Mouse (Mus musculus): ENCODE results near the gene Gngt2. TPM values are rescaled to one million over a fixed set of nuclear protein-coding genes. Genes with fewer than 3 reads are reported as not detected.

The Gngt2 gene
- polyA plus RNA-seq, 1 experiment from 2014 or later, result 15.3 TPM

DNA sequence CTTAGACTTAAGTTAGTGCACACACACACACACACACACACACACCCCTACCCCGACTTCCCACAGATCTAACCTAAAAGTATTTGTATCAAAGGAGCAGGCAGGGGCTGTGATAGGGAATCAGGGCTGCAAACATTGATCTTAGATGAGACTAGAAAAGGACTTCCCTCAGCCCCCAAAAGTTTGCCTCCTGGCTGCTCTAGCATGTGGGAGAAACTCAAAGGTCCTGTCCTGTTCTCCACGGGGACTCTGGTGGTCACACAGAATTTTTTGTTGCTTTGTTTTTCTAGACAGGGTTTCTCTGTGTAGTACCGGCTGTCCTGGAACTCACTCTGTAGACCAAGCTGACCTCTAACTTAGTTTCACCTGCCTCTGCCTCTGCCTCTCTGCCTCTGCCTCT, 11.4 kb upstream of the Gngt2 start:
- no peak for DNase-seq
- peaks cover 83% of the 10 kb centered on the region for H3K4me1 ChIP-seq (replicated peaks)
- peak overlapping the region; percentile 86 for H3K9ac ChIP-seq
- peak overlapping the region; percentile 98 for H3K4me2 ChIP-seq
- ATAC-seq (ENCODE audit: low read depth), result no peak
- peak overlapping the region; percentile 78 for H3K27ac ChIP-seq
- peaks cover 50% of the 10 kb centered on the region for H3K27me3 ChIP-seq
- H3K9me3 ChIP-seq (replicated peaks), result no peaks in the 10 kb centered on the region
- H3K36me3 ChIP-seq, result peaks cover 12% of the 10 kb centered on the region
- WGBS (ENCODE audit: insufficient replicate concordance), result 56% methylated on average over 3 of the region's 3 CpGs
- H3K4me3 ChIP-seq (replicated peaks), result peak overlapping the region; percentile 72

DNA sequence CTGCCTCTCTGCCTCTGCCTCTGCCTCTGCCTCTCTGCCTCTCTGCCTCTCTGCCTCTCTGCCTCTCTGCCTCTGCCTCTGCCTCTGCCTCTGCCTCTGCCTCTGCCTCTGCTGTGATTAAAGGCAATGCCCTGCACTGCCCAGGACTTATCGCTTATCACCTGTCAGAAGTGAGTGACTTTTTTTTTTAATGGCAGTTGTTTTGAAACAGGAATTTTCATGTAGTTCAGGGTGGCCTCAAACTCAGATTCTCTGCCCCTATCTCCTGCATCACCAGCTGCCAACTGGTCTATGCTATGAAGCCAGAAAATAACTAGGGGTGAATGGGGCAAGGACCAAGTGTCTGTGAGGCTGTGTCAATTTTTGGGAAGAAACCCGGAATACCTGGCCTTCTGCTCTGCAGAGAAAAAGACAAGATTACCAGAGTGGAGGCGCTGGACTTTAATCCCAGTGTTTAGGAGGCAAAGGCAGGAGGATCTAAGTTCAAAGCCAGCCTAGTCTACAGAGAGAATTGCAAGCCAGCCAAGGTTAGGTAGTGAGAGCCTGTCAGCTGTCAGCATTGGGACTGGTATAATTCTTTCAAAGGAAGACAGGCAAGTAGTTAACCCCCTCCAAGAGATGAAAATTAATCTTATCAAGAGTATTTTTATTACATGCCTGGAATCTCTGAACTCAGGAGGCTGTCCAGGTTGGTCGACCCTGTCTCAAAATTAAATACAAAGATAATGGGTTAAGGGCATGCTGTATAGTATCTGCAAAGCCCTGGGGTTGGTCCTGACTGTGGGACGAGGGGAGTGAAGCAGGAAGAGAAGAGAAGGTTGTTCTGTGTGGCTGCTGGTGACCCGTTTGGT, 10.5 kb upstream of the Gngt2 start:
- H3K36me3 ChIP-seq, result peaks cover 22% of the 10 kb centered on the region
- peak overlapping the region; percentile 86 for H3K9ac ChIP-seq
- peaks cover 59% of the 10 kb centered on the region for H3K27me3 ChIP-seq
- peak overlapping the region; percentile 98 for H3K4me2 ChIP-seq
- 0 out of 2 replicates have a peak, but pooled peaks have one; percentile 6 for ATAC-seq (ENCODE audit: low read depth)
- H3K4me3 ChIP-seq (replicated peaks), result peak overlapping the region; percentile 72
- 38% methylated on average over 6 of the region's 6 CpGs for WGBS (ENCODE audit: insufficient replicate concordance)
- DNase-seq, result no peak
- peaks cover 88% of the 10 kb centered on the region for H3K4me1 ChIP-seq (replicated peaks)
- H3K27ac ChIP-seq, result peak overlapping the region; percentile 78
- H3K9me3 ChIP-seq (replicated peaks), result no peaks in the 10 kb centered on the region

DNA sequence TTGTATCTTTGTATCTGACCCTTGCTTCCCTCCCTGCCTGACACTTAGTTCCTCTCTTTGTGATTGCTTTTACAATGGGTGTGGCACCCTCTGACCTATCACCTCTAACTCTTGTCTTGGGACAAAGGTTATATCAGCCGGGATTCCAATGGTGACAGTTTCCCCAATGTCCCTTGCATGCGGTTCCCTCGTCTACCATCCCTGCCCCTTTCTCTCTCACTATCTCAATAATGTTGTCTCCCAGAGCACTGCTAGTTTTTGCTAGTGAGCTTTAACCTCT, 9.9 kb upstream of the Gngt2 start:
- H3K4me2 ChIP-seq, result peak overlapping the region; percentile 98

DNA sequence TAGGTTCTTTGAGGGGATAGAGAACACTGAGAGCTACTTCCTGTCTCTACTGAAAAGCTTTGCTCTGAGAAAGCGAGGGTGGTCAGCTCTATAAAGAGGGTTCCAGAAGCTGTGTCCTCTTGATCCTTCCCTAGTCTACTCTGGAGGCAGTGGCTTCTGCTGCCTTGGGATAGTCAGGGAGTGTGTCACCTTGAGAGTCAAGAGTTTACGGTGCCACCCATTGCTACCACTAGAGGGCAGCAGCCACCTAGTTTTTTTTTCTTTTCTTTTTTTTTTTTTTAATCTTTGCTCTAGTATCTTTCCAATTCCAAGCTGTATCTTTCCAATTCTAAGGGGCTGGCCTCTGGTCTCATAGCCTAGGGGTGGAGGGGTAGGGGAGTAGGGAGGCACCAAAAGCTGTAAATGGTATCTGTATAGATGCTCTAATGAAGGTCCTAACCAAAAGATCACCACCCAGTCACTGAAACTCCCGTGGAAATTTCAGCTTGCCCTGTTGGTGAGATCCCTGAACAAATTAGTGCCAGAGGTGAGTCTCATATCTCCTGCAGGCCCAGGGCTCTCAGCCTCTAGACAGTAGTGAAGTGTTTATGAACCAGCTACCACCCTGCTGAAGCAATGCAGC, 9.4 kb upstream of the Gngt2 start:
- peaks cover 83% of the 10 kb centered on the region for H3K4me1 ChIP-seq (replicated peaks)
- peaks cover 23% of the 10 kb centered on the region for H3K36me3 ChIP-seq
- H3K9me3 ChIP-seq (replicated peaks), result no peaks in the 10 kb centered on the region
- DNase-seq, result peak; percentile 54
- 12% methylated on average over 3 of the region's 3 CpGs for WGBS (ENCODE audit: insufficient replicate concordance)
- H3K9ac ChIP-seq, result peak overlapping the region; percentile 86
- peak overlapping the region; percentile 78 for H3K27ac ChIP-seq
- peaks cover 69% of the 10 kb centered on the region for H3K27me3 ChIP-seq
- ATAC-seq (ENCODE audit: low read depth), result no peak
- peak overlapping the region; percentile 72 for H3K4me3 ChIP-seq (replicated peaks)
- peak overlapping the region; percentile 98 for H3K4me2 ChIP-seq

More for the DNA sequence above, 9.9 kb upstream of the Gngt2 start:
- H3K9me3 ChIP-seq (replicated peaks), result no peaks in the 10 kb centered on the region
- H3K27me3 ChIP-seq, result peaks cover 64% of the 10 kb centered on the region
- peaks cover 86% of the 10 kb centered on the region for H3K4me1 ChIP-seq (replicated peaks)
- ATAC-seq (ENCODE audit: low read depth) (no peak), DNase-seq (no peak)
- peak overlapping the region; percentile 78 for H3K27ac ChIP-seq
- 12% methylated on average over 3 of the region's 3 CpGs for WGBS (ENCODE audit: insufficient replicate concordance)
- H3K4me3 ChIP-seq (replicated peaks), result peak overlapping the region; percentile 72
- peak overlapping the region; percentile 86 for H3K9ac ChIP-seq
- peaks cover 23% of the 10 kb centered on the region for H3K36me3 ChIP-seq

DNA sequence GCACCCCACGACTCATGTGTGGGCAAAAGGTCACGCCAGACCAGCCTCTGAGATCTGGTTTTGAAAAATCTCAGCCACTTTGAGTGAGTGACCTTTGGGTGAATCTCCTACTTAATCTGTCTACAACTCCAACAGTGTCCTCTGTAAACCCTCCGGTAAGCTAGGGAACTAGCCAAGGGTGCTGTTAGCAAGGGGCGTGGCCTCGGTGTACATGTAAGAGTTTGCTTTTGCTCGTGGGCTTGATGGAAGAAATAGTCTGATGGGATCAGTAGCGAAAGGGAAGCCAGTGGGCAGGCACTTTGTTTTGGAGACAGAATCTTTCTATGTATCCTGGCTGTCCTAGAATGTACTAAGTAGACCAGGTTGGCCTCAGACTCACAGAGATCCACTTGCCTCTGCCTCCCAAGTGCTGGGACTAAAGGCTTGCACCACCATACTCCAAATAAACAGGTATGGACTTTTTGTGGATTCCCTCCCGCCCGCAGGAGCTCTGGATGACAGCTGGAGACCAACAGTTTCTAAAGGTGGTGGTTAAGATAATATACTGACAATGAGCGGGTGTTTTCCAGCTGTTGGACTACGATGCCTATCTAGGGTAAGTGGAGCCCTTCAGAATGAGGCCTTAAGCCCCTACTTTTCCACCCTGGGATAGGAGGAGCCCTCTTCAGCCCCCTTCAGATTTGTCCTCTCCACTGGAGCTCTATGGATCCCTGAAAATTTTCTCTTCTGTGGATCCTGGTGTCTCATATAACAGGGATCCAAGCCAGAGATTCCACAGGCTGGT, 8.6 kb upstream of the Gngt2 start:
- WGBS (ENCODE audit: insufficient replicate concordance), result 41% methylated on average over 11 of the region's 11 CpGs
- Histone ChIP-seq H3K36me3 (peaks cover 23% of the 10 kb centered on the region), H3K4me2 (peak overlapping the region; percentile 98), H3K4me3 (replicated peaks) (0 out of 2 replicates have a peak overlapping the region, but pooled peaks have one; percentile 22), H3K27me3 (peaks cover 74% of the 10 kb centered on the region), H3K4me1 (replicated peaks) (peaks cover 80% of the 10 kb centered on the region), H3K9ac (peak overlapping the region; percentile 86), H3K9me3 (replicated peaks) (no peaks in the 10 kb centered on the region), H3K27ac (peak overlapping the region; percentile 24; the same call in 1 of the 2 replicates)
- ATAC-seq (ENCODE audit: low read depth) (no peak), DNase-seq (no peak)

DNA sequence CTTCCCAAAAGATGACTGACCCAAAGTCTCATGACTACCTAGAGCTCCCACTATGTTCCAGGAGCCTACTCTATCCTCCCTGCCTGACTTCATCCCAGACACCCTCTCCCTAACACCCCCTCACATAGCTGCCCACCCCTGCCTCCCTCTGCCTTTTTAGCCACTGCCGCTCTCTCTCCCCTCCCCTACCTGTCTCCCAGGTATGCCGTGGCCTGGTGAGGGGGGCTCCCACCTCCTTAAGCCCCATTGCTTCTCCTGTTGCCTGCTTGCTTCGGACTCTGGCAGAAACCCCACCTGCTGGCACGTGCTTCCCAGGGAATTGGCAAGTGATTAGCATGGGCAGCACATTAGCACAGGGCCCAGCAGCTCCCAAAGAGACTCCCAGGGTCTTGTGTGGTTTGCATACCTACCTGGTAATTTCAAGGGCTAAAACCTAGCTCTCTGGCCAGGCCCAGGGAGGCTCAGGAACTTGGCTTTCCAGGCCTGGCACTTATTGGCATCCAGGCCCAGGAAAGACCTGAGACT, 7.4 kb upstream of the Gngt2 start:
- DNase-seq (no peak), ATAC-seq (ENCODE audit: low read depth) (no peak)
- Histone ChIP-seq H3K4me3 (replicated peaks) (0 out of 2 replicates have a peak overlapping the region, but pooled peaks have one; percentile 46), H3K36me3 (peaks cover 23% of the 10 kb centered on the region), H3K27me3 (peaks cover 85% of the 10 kb centered on the region), H3K4me1 (replicated peaks) (peaks cover 84% of the 10 kb centered on the region), H3K27ac (no peak overlapping the region), H3K4me2 (no peak overlapping the region), H3K9ac (no peak overlapping the region), H3K9me3 (replicated peaks) (no peaks in the 10 kb centered on the region)
- 56% methylated on average over 4 of the region's 4 CpGs for WGBS (ENCODE audit: insufficient replicate concordance)

DNA sequence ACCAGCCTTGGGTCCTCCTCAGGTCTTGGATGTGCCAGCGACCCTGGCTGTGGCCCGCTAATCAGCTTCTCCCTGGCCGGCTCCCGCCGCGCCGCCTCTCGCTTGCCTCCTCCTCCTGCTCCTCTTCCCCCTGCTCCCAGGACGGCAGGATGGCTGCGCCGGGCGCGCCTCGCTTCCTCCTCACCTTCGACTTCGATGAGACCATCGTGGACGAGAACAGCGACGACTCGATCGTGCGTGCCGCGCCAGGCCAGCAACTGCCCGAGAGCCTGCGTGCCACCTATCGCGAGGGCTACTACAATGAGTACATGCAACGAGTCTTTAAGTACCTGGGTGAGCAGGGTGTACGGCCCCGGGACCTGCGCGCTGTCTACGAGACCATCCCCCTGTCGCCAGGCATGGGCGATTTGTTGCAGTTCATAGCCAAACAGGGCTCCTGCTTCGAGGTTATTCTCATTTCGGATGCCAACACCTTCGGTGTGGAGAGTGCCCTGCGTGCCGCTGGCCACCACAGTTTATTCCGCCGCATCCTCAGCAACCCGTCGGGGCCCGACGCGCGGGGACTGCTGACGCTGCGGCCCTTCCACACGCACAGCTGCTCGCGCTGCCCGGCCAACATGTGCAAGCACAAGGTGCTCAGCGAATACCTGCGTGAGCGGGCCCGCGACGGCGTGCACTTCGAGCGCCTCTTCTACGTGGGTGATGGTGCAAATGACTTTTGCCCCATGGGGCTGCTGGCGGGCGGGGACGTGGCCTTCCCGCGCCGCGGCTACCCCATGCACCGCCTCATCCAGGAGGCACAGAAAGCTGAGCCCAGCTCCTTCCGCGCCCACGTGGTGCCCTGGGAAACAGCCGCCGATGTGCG, 6.4 kb upstream of the Gngt2 start:
- no peak for DNase-seq
- Histone ChIP-seq H3K4me1 (replicated peaks) (peaks cover 84% of the 10 kb centered on the region), H3K27me3 (peaks cover 77% of the 10 kb centered on the region)

DNA sequence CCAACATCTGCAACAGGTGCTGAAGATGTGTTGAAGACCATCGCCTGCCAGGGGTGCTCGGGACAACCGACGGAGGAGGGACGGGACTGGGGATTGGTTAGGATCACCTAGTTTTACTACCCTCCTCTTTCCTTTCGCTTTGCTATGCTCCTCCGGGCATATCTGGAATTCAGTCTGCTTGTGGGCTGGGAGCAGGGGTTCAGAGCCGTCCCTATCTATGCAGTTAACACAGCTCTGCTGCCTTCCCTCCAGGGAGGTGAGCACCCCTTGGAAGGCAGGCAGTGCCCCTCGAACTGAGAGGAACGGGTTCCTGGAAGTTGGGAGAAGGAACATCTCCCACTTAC, 5.8 kb upstream of the Gngt2 start:
- Histone ChIP-seq H3K9me3 (replicated peaks) (no peaks in the 10 kb centered on the region), H3K27me3 (peaks cover 77% of the 10 kb centered on the region), H3K36me3 (peaks cover 23% of the 10 kb centered on the region), H3K4me1 (replicated peaks) (peaks cover 86% of the 10 kb centered on the region), H3K27ac (no peak overlapping the region), H3K4me3 (replicated peaks) (peak overlapping the region; percentile 46), H3K4me2 (peak overlapping the region; percentile 63), H3K9ac (peak overlapping the region; percentile 45)
- WGBS (ENCODE audit: insufficient replicate concordance), result 7% methylated on average over 10 of the region's 10 CpGs
- DNase-seq (no peak), ATAC-seq (ENCODE audit: low read depth) (no peak)

More for the DNA sequence above, 6.4 kb upstream of the Gngt2 start:
- no peak overlapping the region for H3K27ac ChIP-seq
- no peaks in the 10 kb centered on the region for H3K9me3 ChIP-seq (replicated peaks)
- peak overlapping the region; percentile 45 for H3K9ac ChIP-seq
- WGBS (ENCODE audit: insufficient replicate concordance), result 4% methylated on average over 80 of the region's 80 CpGs
- no peak for ATAC-seq (ENCODE audit: low read depth)
- peaks cover 23% of the 10 kb centered on the region for H3K36me3 ChIP-seq
- H3K4me2 ChIP-seq, result peak overlapping the region; percentile 63
- peak overlapping the region; percentile 46 for H3K4me3 ChIP-seq (replicated peaks)

DNA sequence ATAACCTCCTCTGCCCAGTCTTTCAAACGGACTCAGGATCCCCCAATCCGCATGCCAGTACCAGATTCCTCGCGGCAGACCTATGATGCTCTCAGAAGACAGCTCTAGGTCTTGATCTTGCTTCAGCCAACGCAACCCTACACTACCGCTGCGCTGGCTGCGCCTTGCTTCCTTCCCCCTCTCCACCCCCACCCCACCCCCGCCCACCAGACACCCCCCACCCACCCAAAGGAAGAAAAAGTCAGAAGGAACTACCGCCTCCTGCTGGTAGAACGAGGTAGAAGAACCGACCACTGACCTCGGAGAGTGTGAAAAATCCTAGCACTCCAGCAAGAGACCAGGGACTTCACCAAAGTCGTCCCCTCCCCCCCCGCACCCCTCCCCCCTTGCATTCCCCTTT, 5.4 kb upstream of the Gngt2 start:
- H3K27me3 ChIP-seq, result peaks cover 77% of the 10 kb centered on the region
- H3K4me1 ChIP-seq (replicated peaks), result peaks cover 85% of the 10 kb centered on the region
- peak overlapping the region; percentile 45; the same call in 1 of the 2 replicates for H3K9ac ChIP-seq
- H3K36me3 ChIP-seq, result peaks cover 23% of the 10 kb centered on the region
- peak overlapping the region; percentile 46 for H3K4me3 ChIP-seq (replicated peaks)
- no peak for DNase-seq
- WGBS (ENCODE audit: insufficient replicate concordance), result 6% methylated on average over 15 of the region's 15 CpGs
- no peak for ATAC-seq (ENCODE audit: low read depth)
- no peak overlapping the region for H3K27ac ChIP-seq
- H3K4me2 ChIP-seq, result peak overlapping the region; percentile 63
- no peaks in the 10 kb centered on the region for H3K9me3 ChIP-seq (replicated peaks)

DNA sequence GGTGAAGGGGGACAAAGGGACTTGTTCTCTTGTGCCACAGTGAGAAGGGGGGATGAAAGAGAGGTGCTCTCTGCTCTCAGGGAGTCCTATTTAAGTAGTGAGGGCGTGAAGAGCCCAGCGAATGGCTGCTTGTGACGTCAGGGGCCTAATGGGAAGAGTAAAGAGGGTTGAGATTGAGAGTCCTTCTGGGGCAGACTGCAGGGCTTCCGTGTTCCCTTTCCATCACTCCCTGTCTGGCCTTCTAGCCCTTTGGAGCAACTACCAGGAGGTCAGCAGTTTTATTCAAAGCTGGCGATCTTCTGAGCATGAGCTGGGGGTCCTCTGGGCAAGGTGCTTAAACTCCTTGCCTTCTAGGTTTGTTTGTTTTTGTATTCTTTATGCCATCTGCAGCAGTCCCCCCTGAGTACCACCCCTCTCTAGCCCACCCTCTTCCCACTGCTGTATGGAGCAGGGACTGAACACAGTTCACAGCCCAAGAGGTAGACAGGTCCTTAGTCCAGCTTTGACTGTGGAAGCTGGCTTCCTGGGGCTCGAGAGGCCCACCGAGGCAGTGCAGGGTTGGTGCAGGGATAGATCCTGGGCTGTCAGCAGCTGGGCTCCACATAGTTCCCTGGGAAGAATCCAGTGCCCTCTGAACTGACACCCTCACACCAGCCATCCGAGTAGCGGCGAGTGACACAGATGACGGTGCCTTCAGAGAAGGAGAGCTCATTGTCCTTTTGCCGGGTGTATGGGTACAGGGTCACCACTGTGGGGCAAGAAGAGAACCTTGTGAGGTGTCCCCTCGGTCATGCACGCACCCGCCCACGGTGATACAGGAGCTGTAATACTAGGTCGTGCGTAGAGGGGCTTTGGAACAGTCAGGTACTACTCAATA, 4.6 kb upstream of the Gngt2 start:
- Histone ChIP-seq H3K9ac (no peak overlapping the region), H3K4me2 (no peak overlapping the region), H3K4me3 (replicated peaks) (no peak overlapping the region), H3K27ac (no peak overlapping the region), H3K27me3 (peaks cover 79% of the 10 kb centered on the region), H3K36me3 (peaks cover 23% of the 10 kb centered on the region), H3K4me1 (replicated peaks) (peaks cover 85% of the 10 kb centered on the region), H3K9me3 (replicated peaks) (no peaks in the 10 kb centered on the region)
- ATAC-seq (ENCODE audit: low read depth) (no peak), DNase-seq (no peak)
- WGBS (ENCODE audit: insufficient replicate concordance), result 68% methylated on average over 18 of the region's 18 CpGs

Data from liver, embryonic 13.5 days (tissue).